Mouse (Mus musculus) frontal cortex, adult 2 months (tissue): ENCODE data around the gene Noa1. TPM values are rescaled to one million over a fixed set of nuclear protein-coding genes. Genes with fewer than 3 reads are reported as not detected.
A peak's percentile ranks its signal among the peaks of the same experiment; 100 is the strongest.

Source experiments
- DNase-seq, 2 experiments: peaks; one replicate each; pipeline ENCODE4 v3.0.0; 2022; ENCODE audit warnings: low spot score in 1 of 2; ENCODE audit errors: extremely low spot score in 1 of 2
- polyA plus RNA-seq: library from polyadenylated mRNA; depleted of rRNA; stranded (reverse); fragments of >200 nt; gene quantifications from 2 replicates; pipeline ENCODE4 v1.2.3, GENCODE M21; 2012

The Noa1 gene
- polyA plus RNA-seq, 1 experiment: 18.6 TPM

DNA sequence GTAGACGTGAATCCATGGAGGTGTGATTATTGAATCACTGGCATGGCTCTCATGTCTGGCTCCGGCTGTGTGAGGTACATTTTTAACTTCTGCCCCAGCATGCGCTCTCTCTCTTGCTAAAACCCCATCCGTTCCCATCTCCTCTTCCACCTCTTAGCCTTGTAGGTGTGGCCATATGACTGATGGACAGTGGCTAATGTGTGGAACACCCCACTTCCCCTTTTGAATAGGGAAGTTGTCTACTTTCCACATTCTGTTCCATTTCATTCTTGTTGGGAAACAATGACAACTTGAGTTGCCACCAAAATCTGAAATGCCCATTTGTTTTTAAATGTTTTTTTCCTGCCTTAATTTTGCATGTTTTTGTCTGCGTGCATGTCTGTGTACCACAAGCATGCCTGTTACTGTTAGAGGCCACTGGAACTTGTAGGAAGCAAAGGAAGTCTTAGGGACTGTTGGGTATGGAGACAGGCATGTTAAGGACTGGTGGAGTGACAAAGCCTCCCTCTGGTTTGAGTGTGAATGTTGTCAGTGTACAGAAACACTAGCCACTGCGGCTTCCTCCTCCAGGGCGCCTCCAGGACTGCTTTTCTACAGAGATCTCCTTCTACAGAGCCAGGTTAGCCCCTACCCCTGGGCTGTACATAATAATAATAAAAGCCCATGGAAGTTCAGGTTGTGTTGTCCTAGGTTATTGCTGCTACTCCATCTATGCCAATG, 16.9 kb downstream of the Noa1 start:
- no peak for DNase-seq

- DNase-seq: no peak
Measured at GRCm38 (mm10) chr5:77290606-77291005, 19.3 kb downstream of the Noa1 start.

DNA sequence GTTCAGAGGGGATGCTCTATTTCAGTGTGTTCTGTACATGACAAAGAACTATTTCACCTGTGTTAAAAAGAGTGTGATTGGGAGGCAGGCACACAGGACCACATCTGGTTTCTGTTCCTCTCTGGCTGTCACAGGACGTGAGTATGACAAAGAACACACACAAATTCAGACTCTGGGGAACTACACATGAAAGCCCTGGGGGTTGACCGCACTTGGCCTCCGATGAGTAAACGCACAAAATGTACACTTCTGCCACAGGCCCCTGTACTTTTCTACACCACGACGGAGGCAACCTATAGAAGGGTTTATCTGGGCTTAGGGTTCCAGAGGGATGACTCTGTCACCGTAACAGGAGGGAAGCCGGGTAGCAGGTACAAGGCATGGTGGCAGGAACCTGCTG, 20.2 kb downstream of the Noa1 start:
- no peak for DNase-seq

DNA sequence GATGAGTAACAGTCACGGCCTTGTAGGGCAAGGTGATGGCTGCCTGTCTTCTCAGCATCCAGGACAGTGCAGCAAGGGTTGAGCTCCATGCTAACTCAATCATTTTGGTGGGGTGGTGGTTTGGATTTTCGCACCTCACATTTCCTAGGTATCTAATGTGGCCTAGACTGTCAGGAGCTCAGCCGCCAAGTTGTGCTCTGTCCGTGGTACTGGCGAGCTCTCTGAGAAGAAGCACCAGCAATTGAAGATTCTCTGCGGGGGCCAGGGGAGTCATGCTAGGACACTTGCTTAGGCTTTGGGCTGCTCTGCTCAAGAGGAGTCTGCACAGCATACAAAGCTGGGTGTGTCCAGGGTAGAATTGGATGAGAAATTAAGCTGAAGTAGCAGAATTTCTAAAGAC, 22.0 kb downstream of the Noa1 start:
- DNase-seq: no peak

- no peak for DNase-seq
Measured at GRCm38 (mm10) chr5:77286904-77287303, 23.0 kb downstream of the Noa1 start.

DNA sequence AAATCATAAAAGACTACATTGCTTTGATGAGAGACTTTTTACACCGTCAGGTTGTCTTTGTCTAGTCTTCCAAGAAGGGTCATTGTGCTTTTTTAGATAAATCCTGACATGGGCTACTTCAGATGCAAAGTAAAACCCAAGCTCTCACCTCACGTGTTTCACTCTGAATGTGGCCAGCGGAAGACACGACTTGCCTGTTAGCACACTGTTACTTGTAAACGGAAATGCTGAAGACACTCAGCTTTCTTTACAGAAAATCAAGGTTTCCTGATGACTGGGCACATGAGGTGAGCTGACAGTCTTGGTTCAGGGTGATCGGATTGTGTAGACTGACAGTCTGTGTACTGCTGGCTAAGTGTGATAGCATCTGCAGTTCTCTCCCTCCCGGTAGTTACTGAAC, 24.2 kb downstream of the Noa1 start:
- no peak for DNase-seq

DNA sequence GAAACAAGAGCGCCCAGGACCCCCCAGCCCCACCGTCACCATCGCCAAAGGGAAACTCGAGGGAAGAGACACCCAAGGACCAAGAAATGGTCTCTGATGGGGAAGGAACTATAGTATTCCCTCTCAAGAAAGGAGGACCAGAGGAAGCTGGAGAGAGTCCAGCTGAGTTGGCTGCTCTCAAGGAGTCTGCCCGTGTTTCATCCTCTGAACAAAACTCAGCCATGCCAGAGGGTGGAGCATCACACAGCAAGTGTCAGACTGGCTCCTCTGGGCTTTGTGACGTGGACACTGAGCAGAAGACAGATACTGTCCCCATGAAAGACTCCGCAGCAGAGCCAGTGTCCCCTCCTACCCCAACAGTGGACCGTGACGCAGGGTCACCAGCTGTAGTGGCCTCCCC, 27.6 kb downstream of the Noa1 start:
- DNase-seq: no peak

- DNase-seq: no peak
Measured at GRCm38 (mm10) chr5:77281518-77282174, 28.2 kb downstream of the Noa1 start.

DNA sequence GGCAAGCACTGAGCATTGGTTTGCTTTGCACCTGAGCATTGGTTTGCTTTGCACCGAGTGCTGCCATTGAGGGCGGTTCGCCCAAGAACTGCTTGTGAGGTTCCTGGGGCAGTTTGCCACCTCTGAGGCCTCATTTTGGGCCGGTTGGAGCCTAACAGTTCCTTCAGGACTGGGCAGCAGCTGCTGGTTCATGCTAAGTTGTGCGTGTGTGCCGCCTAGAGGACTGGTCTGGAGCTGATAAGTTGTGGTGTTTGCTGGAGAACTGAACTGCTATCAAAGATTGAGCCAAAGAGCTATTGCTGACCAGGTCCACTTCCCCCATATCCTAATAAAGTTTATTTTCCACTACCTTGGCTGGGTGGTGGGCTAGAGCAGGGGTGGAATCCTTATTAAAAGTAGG, 32.7 kb downstream of the Noa1 start:
- no peak for DNase-seq

GRCm38 (mm10) chr5:77275950-77276349, 33.9 kb downstream of the Noa1 start:
- peak in 1 of 2 experiments; percentile 18 for DNase-seq

- DNase-seq: no peak
Measured at GRCm38 (mm10) chr5:77273151-77273550, 36.7 kb downstream of the Noa1 start.

DNA sequence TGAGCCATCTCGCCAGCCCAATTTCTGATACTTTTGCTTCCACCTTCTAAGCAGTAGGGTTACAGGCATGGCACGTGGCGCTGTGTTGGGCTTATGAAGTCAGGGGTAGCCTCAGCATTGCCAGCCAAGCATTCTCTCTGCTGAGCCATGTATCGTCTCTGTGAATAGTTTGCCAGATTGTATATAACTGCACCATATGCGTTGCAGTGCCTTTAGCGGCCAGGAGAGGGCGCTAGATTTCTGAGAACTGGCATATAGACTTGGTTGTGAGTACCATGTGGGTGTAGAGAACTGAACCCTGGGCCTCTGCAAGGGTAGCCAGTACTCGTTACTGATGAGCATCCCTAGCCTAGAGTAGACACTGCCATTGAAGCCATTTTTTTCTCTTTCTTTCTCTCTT, 40.5 kb downstream of the Noa1 start:
- no peak for DNase-seq

DNA sequence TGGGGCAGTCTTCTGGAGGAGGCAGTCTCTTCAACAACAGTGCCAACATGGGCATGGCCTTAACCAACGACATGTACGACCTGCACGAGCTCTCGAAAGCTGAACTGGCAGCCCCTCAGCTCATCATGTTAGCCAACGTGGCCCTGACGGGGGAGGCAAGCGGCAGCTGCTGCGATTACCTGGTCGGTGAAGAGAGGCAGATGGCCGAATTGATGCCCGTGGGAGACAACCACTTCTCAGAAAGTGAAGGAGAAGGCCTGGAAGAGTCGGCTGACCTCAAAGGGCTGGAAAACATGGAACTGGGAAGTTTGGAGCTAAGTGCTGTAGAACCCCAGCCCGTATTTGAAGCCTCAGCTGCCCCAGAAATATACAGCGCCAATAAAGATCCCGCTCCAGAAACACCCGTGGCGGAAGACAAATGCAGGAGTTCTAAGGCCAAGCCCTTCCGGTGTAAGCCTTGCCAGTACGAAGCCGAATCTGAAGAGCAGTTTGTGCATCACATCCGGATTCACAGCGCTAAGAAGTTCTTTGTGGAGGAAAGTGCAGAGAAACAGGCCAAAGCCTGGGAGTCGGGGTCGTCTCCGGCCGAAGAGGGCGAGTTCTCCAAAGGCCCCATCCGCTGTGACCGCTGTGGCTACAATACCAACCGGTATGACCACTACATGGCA, 41.8 kb downstream of the Noa1 start:
- DNase-seq: no peak

GRCm38 (mm10) chr5:77267441-77267840, 42.4 kb downstream of the Noa1 start:
- no peak for DNase-seq

DNA sequence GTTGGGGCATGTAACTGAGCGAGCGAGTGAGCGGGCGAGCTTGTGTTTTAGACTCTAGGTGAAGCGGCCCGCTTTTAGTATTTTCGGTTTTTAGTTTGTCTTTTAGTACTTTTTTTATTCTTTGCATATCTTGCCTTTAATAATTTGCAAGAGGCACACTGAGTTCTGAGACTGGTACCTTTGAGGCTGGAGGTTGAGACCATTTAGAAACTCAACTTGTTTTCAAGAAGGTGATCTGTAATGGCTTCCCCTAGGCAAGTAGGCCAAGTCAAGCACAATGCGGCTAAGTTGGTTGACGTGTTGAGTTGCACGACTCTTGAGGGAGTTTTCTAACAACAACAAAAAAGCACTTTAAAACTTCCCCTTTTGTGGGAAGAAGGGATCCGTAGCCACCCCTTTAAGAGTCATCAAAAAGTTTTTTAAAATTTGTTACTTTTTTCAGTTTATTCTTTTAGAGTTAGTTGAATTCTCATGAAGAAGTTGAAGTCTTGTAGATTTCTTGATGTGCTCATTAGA, 42.9 kb downstream of the Noa1 start:
- no peak for DNase-seq

- DNase-seq: peak in 1 of 2 experiments; percentile 22
Measured at GRCm38 (mm10) chr5:77266066-77266885, 43.6 kb downstream of the Noa1 start.

GRCm38 (mm10) chr5:77265671-77266065, 44.2 kb downstream of the Noa1 start:
- peak in 1 of 2 experiments; percentile 31 for DNase-seq

GRCm38 (mm10) chr5:77265081-77265670, 44.7 kb downstream of the Noa1 start, which contains the start of gene Rest:
Rest (plus strand) TSS chr5:77265491.
- peak in 1 of 2 experiments; percentile 26 for DNase-seq

GRCm38 (mm10) chr5:77262105-77262504, 47.8 kb downstream of the Noa1 start:
- no peak for DNase-seq

DNA sequence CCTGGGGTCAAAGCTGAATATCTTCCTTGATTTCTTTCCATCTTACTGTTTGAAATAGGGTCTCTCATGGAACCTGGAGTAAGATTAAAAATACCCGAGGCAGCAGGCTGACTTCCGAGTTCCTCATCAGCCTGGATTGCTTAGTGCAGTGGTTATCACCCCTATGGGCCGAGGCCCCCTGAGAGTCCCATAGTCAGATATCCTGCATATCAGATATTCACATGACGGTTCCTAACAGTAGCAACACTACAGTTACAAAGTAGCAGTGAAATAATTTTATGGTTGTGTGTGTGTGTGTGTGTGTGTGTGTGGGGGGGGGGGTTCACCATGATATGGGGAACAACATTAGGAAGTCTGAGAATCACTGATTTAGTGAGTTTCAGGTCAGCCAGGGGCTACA, 48.7 kb downstream of the Noa1 start:
- no peak for DNase-seq
